Mouse (Mus musculus) embryonic facial prominence, embryonic 14.5 days (tissue): ENCODE measurements around the gene Tff2. TPM values are rescaled to one million over a fixed set of nuclear protein-coding genes. Genes with fewer than 3 reads are reported as not detected.

Experiments used
- ATAC-seq: fragments of 200-750 bp; cut with Nextera tagmentation; 2 replicates; pipeline ENCODE4 v1.8.0; 2017; ENCODE audit warnings: low read depth, moderate number of reproducible peaks, moderate TSS enrichment
- DNase-seq: peaks from one replicate; pipeline ENCODE4 v3.0.0-alpha.2; 2015; ENCODE audit warnings: low spot score
- H3K27ac ChIP-seq: fragments of 300-500 bp; sonication (generic); replicated peaks from 2 replicates; pipeline ENCODE4 v1.5.1; 2014; ENCODE audit warnings: low read depth, mild to moderate bottlenecking, low read length, moderate library complexity
- H3K27me3 ChIP-seq: fragments of 300-500 bp; sonication (generic); replicated peaks from 2 replicates; pipeline ENCODE4 v1.6.1; 2014; ENCODE audit warnings: low read length; ENCODE audit not compliant: control insufficient read depth, insufficient read depth
- H3K36me3 ChIP-seq: fragments of 300-500 bp; sonication (generic); 2 replicates; pipeline ENCODE4 v1.6.1; 2014; ENCODE audit warnings: low read length, mixed read lengths; ENCODE audit not compliant: control insufficient read depth, insufficient read depth
- H3K4me1 ChIP-seq: fragments of 300-500 bp; sonication (generic); 2 replicates; pipeline ENCODE4 v1.6.1; 2014; ENCODE audit warnings: antibody characterized with exemption, low read length; ENCODE audit not compliant: control insufficient read depth, insufficient read depth
- H3K4me2 ChIP-seq: fragments of 300-500 bp; sonication (generic); 2 replicates; pipeline ENCODE4 v1.6.1; 2014; ENCODE audit warnings: low read depth, mild to moderate bottlenecking, low read length, moderate library complexity, mixed read lengths
- H3K4me3 ChIP-seq: fragments of 300-500 bp; sonication (generic); 2 replicates; pipeline ENCODE4 v1.5.1; 2014; ENCODE audit warnings: low read depth, mild to moderate bottlenecking, low read length
- H3K9ac ChIP-seq: fragments of 300-500 bp; sonication (generic); 2 replicates; pipeline ENCODE4 v1.6.1; 2014; ENCODE audit warnings: low read depth, mild to moderate bottlenecking, low read length, moderate library complexity, mixed read lengths
- H3K9me3 ChIP-seq: fragments of 300-500 bp; sonication (generic); 2 replicates; pipeline ENCODE4 v1.6.1; 2016; ENCODE audit warnings: low read length; ENCODE audit not compliant: control insufficient read depth
- WGBS: fragments of 180-500 bp; shearing (Covaris S2); extraction: QIAGEN DNeasy Blood & Tissue Kit; methylation state at CpG from one replicate; pipeline ENCODE4 v1.1.7; 2014; 5-methylcytosine and 5-hydroxymethylcytosine counted together
- polyA plus RNA-seq: library from polyadenylated mRNA; unstranded; fragments of >200 nt; fragmentation: Nextera tagmentation; extraction: Ambion mirVana; gene quantifications from 2 replicates; pipeline ENCODE4 v1.2.1, GENCODE M21; 2014

Gene Tff2
- polyA plus RNA-seq, 1 experiment from 2014 or later = not detected

DNA sequence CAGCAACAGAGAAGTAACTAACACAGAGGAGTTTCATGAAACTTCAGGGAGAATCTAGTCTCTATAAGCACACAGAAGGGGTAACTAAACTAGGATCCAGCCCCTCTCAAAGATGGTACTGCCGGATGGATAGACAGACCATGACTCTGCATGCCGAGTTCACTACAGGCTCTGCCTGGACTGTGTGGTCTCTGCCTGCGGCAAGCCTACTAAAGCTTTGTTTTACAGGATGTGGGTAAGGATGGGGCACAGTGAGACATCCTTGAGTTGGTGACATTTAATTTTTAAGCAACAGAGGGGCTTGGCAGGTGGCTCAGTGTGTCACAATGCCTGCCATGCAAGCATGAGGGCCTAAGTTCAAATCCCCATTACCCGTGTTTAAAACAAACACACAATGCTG lies 32.2 kb upstream of the Tff2 start:
- H3K9me3 ChIP-seq = no peaks in the 10 kb centered on the region
- no peak for DNase-seq
- no peaks in the 10 kb centered on the region for H3K4me1 ChIP-seq
- no peak overlapping the region for H3K4me3 ChIP-seq
- H3K4me2 ChIP-seq = no peak overlapping the region
- H3K36me3 ChIP-seq = no peaks in the 10 kb centered on the region
- H3K27me3 ChIP-seq = no peaks in the 10 kb centered on the region
- no peak overlapping the region for H3K27ac ChIP-seq
- WGBS = 92% methylated on average over 4 of the region's 4 CpGs
- ATAC-seq = no peak
- no peak overlapping the region for H3K9ac ChIP-seq

DNA sequence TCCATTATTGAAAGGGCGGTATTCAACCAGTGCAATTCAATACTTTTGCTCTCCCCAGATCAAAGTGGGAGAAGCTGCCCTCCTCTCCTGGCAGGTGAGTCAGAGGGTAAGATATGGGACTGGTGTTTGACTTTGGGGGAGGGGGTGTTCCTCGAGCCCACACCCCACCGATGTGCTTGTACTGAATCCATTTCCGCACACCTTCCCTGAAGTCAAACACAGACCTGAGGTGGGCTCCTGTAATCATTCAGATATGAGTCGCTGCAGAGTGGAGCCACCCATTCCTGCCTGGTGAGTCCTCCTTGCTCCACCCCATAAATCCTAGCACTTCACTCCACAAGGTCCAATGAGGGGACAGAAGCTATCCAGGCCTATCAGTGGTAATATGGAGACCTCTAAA lies 25.7 kb upstream of the Tff2 start:
- H3K4me2 ChIP-seq = no peak overlapping the region
- no peaks in the 10 kb centered on the region for H3K27me3 ChIP-seq
- no peaks in the 10 kb centered on the region for H3K9me3 ChIP-seq
- DNase-seq = no peak
- no peaks in the 10 kb centered on the region for H3K4me1 ChIP-seq
- WGBS = 83% methylated on average over 5 of the region's 5 CpGs
- ATAC-seq = no peak
- H3K27ac ChIP-seq = no peak overlapping the region
- H3K4me3 ChIP-seq = no peak overlapping the region
- no peaks in the 10 kb centered on the region for H3K36me3 ChIP-seq
- H3K9ac ChIP-seq = no peak overlapping the region

DNA sequence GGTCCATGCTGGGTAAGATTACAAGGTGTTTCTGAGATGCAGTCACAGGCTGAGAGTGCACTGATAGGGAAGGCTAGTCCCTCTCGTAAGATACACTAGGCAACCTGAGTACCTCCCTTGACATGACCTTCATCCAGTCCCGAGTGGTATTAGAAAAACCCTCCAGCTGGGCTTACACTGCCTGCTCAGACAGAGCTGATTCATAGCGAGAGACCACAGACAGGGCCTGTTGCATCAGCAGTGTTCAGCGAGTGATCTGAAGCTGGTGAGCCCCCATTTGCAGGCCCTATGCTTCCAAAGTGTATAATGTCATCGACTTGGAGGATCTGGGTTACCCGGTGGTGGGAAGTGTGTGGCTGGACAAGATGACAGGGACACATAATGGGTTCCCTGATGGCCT lies 21.0 kb upstream of the Tff2 start, which contains the start of gene Tff1:
Tff1 (minus strand) TSS at position 151 of the 400 bp plus-strand sequence.
- no peaks in the 10 kb centered on the region for H3K27me3 ChIP-seq
- WGBS = 86% methylated on average over 6 of the region's 6 CpGs
- no peak within 1 kb of the TSS for H3K9ac ChIP-seq

DNA sequence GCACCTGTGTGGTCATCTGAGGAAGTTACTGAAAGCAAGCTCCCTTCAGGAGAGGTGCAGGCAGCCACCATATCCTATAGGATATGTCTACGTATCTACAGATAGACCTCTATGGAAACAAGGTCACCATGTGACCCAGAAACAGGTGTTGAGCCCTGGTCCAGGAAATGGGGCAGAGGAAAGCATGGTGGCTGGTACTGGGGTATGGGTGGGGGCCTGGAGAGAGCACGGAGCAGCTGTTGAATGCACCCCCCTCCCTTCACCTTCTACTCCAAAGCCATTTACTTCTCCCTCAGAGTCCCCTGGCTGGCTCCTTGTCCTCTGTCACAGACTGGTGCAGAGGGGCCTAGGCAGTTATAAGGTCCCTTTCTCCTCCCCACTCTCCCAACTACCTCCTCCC lies 19.7 kb upstream of the Tff2 start:
- Histone ChIP-seq H3K4me2 (no peak overlapping the region), H3K27me3 (no peaks in the 10 kb centered on the region), H3K27ac (no peak overlapping the region), H3K4me3 (no peak overlapping the region), H3K36me3 (no peaks in the 10 kb centered on the region), H3K4me1 (no peaks in the 10 kb centered on the region), H3K9me3 (no peaks in the 10 kb centered on the region), H3K9ac (no peak overlapping the region)
- DNase-seq (no peak), ATAC-seq (no peak)
- WGBS = 93% methylated on average over 2 of the region's 2 CpGs

More for the DNA sequence above, 21.0 kb upstream of the Tff2 start, which contains the start of gene Tff1:
- H3K27ac ChIP-seq = no peak within 1 kb of the TSS
- no peaks in the 10 kb centered on the region for H3K4me1 ChIP-seq
- no peaks in the 10 kb centered on the region for H3K36me3 ChIP-seq
- DNase-seq (no peak), ATAC-seq (no peak)
- no peaks in the 10 kb centered on the region for H3K9me3 ChIP-seq
- H3K4me3 ChIP-seq = no peak within 1 kb of the TSS
- H3K4me2 ChIP-seq = no peak within 1 kb of the TSS

DNA sequence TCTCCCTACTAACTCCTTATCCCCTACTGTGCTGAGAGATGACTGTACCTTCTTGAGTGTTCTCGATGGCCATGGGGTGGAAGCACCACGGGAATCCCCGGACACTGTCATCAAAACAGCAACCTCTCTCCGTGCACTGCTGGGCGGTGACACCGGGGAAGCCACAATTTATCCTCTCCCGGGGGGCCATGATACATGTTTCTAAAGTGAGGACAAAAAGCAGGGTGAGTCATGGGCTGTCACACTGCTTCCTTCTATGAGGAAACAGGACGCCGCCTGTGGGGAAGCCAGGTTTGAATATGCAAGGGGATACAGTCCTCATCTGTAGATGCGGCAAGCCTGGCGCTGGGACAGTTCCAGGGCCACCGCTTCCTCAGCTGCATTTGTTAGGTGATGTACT lies 18.5 kb upstream of the Tff2 start:
- no peaks in the 10 kb centered on the region for H3K9me3 ChIP-seq
- no peak overlapping the region for H3K4me2 ChIP-seq
- no peak for DNase-seq
- H3K27ac ChIP-seq = no peak overlapping the region
- no peak overlapping the region for H3K4me3 ChIP-seq
- no peaks in the 10 kb centered on the region for H3K4me1 ChIP-seq
- no peaks in the 10 kb centered on the region for H3K36me3 ChIP-seq
- no peaks in the 10 kb centered on the region for H3K27me3 ChIP-seq
- no peak for ATAC-seq
- WGBS = 82% methylated on average over 12 of the region's 12 CpGs
- H3K9ac ChIP-seq = no peak overlapping the region

DNA sequence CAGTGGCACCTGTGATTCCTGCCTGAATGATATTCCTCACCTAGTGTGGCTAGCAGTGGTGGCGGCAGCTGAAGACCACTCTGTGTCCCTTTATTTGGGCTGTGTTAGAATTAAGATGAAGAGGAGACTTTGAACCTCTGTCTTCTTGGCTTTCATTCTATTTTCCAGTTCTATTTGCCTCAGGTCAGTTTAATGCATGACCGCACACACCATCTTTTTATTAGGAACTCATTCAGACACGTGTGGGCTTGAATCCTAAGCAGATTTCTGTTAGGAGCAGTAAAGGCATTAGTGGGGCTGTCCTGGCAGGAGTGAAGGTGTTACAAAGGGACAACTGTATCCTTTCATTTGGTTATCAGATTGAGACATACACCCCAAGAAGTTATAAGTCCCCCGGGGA lies 16.2 kb upstream of the Tff2 start:
- no peaks in the 10 kb centered on the region for H3K36me3 ChIP-seq
- no peak overlapping the region for H3K4me3 ChIP-seq
- H3K4me2 ChIP-seq = no peak overlapping the region
- no peak overlapping the region for H3K27ac ChIP-seq
- DNase-seq (no peak), ATAC-seq (no peak)
- H3K4me1 ChIP-seq = no peaks in the 10 kb centered on the region
- H3K9me3 ChIP-seq = no peaks in the 10 kb centered on the region
- H3K27me3 ChIP-seq = no peaks in the 10 kb centered on the region
- 72% methylated on average over 4 of the region's 4 CpGs for WGBS
- no peak overlapping the region for H3K9ac ChIP-seq

DNA sequence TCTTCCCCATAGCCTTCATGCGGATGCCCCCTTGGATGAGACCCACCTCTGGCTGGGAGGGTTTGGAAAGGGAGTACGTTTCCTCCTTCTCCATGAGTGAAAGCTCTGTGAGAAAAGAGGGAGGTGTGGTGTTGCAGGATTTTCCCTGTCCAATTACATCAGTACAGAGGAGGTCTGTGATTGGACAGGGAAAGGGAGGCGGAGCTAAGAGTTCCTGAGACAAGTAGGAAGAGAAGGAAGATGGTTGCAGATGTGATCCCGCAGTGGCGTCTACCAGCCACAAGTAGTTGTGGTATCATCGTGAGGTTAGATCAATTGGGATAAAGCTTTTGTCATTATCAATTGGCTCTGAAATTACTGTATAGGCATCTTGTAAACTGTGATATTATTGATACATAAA lies 13.8 kb upstream of the Tff2 start:
- Histone ChIP-seq H3K27ac (no peak overlapping the region), H3K4me3 (no peak overlapping the region), H3K27me3 (no peaks in the 10 kb centered on the region), H3K4me1 (no peaks in the 10 kb centered on the region), H3K36me3 (no peaks in the 10 kb centered on the region), H3K9me3 (no peaks in the 10 kb centered on the region), H3K4me2 (no peak overlapping the region), H3K9ac (no peak overlapping the region)
- ATAC-seq = no peak
- WGBS = 75% methylated on average over 6 of the region's 6 CpGs
- no peak for DNase-seq

DNA sequence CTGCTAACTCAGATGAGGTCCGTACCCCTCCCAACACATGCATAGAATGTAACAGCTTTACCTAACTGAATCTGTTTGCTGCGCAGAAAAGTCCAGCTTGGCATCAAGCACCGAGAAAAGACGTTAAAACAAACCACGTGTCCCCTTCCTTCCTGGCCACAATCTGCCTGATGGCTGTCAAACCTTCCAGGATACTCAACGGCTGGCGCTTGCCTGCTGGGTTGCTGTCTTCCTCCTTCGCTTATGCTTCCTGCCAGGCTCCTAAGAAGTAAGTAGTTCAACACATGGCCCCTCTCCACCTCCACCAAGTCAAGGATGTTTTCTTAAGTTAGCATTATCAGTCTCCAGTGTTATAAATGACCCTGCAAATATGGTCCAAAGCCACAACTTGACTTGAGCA lies 9.7 kb upstream of the Tff2 start:
- H3K9me3 ChIP-seq = peaks cover 8% of the 10 kb centered on the region; the same call in 1 of the 2 replicates
- H3K4me1 ChIP-seq = no peaks in the 10 kb centered on the region
- H3K27ac ChIP-seq = no peak overlapping the region
- no peak overlapping the region for H3K4me2 ChIP-seq
- H3K27me3 ChIP-seq = no peaks in the 10 kb centered on the region
- no peak for ATAC-seq
- no peak overlapping the region for H3K4me3 ChIP-seq
- DNase-seq = no peak
- no peaks in the 10 kb centered on the region for H3K36me3 ChIP-seq
- H3K9ac ChIP-seq = no peak overlapping the region
- 69% methylated on average over 8 of the region's 8 CpGs for WGBS

DNA sequence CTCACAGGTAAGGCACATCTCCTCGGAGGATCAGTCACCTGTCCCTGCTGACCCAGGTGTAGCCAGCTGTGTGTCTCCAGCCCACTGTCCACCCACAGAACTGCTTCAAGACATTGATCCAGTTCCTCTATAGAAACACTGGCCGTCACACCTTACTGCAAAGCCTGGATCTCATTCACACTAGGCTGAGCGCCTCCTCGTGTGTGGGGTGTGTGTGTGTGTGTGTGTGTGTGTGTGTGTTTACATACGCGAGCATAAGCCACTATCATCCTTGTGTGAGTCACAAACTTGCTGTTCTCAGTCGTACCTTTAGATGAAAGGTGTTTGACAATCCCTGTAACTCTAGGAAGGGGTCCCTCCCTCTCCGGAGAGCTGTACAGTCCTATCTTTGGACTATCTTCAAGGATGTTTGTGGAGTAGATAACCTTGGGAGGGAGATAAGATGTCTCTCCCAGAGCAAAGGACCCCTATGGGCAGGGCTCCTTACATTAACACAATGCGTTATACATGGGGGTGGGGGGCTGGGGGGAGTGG lies 9.0 kb upstream of the Tff2 start:
- Histone ChIP-seq H3K4me1 (no peaks in the 10 kb centered on the region), H3K27ac (no peak overlapping the region), H3K4me3 (no peak overlapping the region), H3K4me2 (no peak overlapping the region), H3K9me3 (peaks cover 8% of the 10 kb centered on the region; the same call in 1 of the 2 replicates), H3K9ac (no peak overlapping the region), H3K36me3 (no peaks in the 10 kb centered on the region), H3K27me3 (no peaks in the 10 kb centered on the region)
- DNase-seq (no peak), ATAC-seq (no peak)
- WGBS = 81% methylated on average over 9 of the region's 9 CpGs
